Mouse (Mus musculus): Measurements from ENCODE around the gene C6. TPM values are rescaled to one million over a fixed set of nuclear protein-coding genes. Genes with fewer than 3 reads are reported as not detected.

Gene C6
- polyA plus RNA-seq (2011; ENCODE audit: insufficient read depth, insufficient read length, low replicate concordance, missing spikeins), result 3.1 and 3.6 TPM in 2 replicates

DNA sequence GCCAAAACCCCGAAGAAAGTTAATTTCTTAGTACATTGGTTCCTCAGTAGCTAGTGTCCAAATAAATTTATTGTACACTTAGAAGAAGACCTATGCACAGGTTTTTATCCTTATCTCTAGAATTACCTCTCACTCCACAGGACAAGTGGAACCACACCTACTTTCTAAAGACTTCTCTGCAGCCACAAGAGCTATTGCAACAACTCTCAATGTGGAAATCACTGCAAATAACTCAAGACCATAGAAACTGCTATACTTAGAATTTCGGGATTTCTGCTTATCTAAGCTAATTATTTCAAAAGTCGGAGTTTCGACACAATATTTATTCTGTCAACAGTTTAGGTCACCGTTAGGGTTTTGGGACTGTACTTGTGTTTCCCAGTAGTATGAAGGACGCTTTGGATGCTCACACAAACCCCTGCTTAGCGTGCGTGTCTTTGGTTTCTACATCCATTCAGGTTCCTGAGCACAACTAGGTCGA is at the start of gene C6:
Gene C6, plus strand, starts transcription at position 346 of the 481 bp plus-strand sequence.
- Histone ChIP-seq H3K4me3 (replicated peaks; ENCODE audit: control insufficient read depth, low read depth, low read length) (no peak within 1 kb of the TSS), H3K27ac (ENCODE audit: control insufficient read depth, insufficient read depth, low read depth, low read length, poor library complexity) (no peak within 1 kb of the TSS), H3K4me1 (ENCODE audit: control insufficient read depth, insufficient read depth, low read length) (no peaks in the 10 kb centered on the region)
- TF ChIP-seq POLR2A (IDR thresholded peaks at IDR 0.05; ENCODE audit: borderline replicate concordance, control insufficient read depth, low read depth, low read length), result no peak
- TF ChIP-seq CTCF (IDR thresholded peaks at IDR 0.05; ENCODE audit: control insufficient read depth, insufficient read depth, low read length), result no peak
- WGBS, result 80% methylated on average over 9 of the region's 9 CpGs

- 71% methylated on average over 4 of the region's 4 CpGs for WGBS
- H3K4me1 ChIP-seq (ENCODE audit: control insufficient read depth, insufficient read depth, low read length), result no peaks in the 10 kb centered on the region
- TF ChIP-seq CTCF (IDR thresholded peaks at IDR 0.05; ENCODE audit: control insufficient read depth, insufficient read depth, low read length), result no peak
- TF ChIP-seq POLR2A (IDR thresholded peaks at IDR 0.05; ENCODE audit: borderline replicate concordance, control insufficient read depth, low read depth, low read length), result no peak
- H3K27ac ChIP-seq (ENCODE audit: control insufficient read depth, insufficient read depth, low read depth, low read length, poor library complexity), result no peak overlapping the region
- no peak overlapping the region for H3K4me3 ChIP-seq (replicated peaks; ENCODE audit: control insufficient read depth, low read depth, low read length)
Observed at GRCm38 (mm10) chr15:4697604-4698003, 29.4 kb upstream of the C6 start.

DNA sequence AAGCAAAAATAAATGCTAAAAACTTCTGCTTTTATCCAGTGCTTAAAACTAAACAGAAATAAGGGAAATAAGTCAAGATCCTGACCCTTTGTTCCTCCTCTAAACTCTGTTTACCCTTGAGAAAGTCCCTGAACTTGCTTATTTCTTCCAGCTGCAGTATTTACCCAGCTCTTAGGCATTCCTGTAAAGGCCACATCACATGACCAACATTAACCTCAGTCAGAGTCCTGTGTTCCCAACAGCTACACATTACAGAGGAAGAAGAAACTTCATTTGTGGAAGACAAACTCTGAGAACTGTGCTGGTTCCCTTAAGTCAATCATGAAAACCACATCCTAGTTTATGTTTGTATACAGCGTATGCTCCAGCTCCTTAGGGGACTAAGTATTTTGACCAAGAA is 7.2 kb downstream of the C6 start:
- TF ChIP-seq POLR2A (IDR thresholded peaks at IDR 0.05; ENCODE audit: borderline replicate concordance, control insufficient read depth, low read depth, low read length) (no peak), CTCF (IDR thresholded peaks at IDR 0.05; ENCODE audit: control insufficient read depth, insufficient read depth, low read length) (no peak)
- Histone ChIP-seq H3K4me1 (ENCODE audit: control insufficient read depth, insufficient read depth, low read length) (no peaks in the 10 kb centered on the region), H3K27ac (ENCODE audit: control insufficient read depth, insufficient read depth, low read depth, low read length, poor library complexity) (no peak overlapping the region), H3K4me3 (replicated peaks; ENCODE audit: control insufficient read depth, low read depth, low read length) (no peak overlapping the region)
- 67% methylated on average over 1 of the region's 1 CpGs for WGBS

DNA sequence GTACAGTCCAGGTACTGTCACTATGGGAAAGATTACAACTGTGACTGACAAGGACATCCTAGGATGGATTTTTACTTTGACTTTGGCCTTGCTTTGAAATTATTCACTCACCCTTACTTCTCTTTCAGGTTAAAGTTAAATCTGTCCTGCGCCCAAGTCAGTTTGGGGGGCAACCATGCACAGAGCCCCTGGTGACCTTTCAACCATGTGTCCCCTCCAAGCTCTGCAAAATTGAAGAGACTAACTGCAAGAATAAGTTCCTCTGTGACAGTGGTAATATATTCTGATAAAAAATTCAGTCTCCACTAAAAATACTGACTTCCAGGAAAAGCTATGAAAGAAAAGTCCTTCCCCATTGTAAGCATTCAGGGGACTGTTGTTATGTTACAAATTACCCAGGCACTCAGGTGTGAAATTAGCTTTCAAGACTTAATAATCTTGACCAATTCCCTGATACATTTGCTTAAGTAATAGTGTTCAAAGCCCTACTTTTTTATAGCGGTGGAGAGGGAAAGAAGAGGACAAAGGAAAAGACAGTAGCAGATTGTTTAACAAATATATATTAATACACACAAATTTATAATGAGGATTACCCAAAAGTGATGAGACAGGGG is 8.1 kb downstream of the C6 start:
- no peaks in the 10 kb centered on the region for H3K4me1 ChIP-seq (ENCODE audit: control insufficient read depth, insufficient read depth, low read length)
- 79% methylated on average over 2 of the region's 2 CpGs for WGBS
- H3K4me3 ChIP-seq (replicated peaks; ENCODE audit: control insufficient read depth, low read depth, low read length), result no peak overlapping the region
- H3K27ac ChIP-seq (ENCODE audit: control insufficient read depth, insufficient read depth, low read depth, low read length, poor library complexity), result no peak overlapping the region
- TF ChIP-seq CTCF (IDR thresholded peaks at IDR 0.05; ENCODE audit: control insufficient read depth, insufficient read depth, low read length) (no peak), POLR2A (IDR thresholded peaks at IDR 0.05; ENCODE audit: borderline replicate concordance, control insufficient read depth, low read depth, low read length) (no peak)

DNA sequence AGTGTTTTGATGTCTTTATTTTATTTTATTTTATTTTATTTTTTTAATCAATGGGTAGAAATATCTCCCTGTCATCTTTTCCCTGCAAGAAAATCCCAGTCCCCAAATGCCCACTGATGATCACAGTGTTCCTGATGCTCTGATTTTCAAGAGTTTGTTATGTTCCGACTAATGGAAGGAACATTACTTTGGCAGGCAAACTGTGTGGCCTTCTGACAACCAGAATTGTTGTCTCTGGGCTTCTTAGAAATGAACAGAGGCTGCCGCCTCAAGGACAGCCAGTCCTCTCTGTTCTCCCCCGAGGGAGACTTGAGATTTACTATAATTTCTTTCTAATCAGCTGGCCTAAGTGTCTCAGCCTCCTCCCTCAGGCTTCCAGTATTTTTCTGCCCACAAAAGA is 20.7 kb downstream of the C6 start:
- TF ChIP-seq CTCF (IDR thresholded peaks at IDR 0.05; ENCODE audit: control insufficient read depth, insufficient read depth, low read length) (no peak), POLR2A (IDR thresholded peaks at IDR 0.05; ENCODE audit: borderline replicate concordance, control insufficient read depth, low read depth, low read length) (no peak)
- Histone ChIP-seq H3K27ac (ENCODE audit: control insufficient read depth, insufficient read depth, low read depth, low read length, poor library complexity) (no peak overlapping the region), H3K4me1 (ENCODE audit: control insufficient read depth, insufficient read depth, low read length) (no peaks in the 10 kb centered on the region), H3K4me3 (replicated peaks; ENCODE audit: control insufficient read depth, low read depth, low read length) (no peak overlapping the region)
- WGBS, result 78% methylated on average over 3 of the region's 3 CpGs

DNA sequence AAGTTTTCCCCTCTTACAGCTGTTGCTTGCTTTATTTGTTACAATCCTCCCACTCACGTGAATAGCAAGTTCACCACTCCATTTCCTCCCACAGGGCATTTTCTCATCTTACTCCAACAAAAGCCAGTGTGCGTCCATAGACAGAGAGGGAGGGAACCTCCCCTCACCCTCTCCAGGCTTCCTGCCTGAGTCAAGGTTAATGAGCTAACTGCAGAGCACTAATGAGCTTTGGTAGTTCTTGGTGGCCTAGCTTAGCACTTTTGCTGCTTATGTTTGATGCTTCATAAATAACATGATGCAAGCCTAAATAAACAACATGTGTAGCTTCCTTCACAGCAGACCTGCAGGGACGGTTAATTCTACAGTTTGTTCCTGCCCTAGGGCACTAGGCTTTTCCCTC is 63.4 kb downstream of the C6 start:
- TF ChIP-seq POLR2A (IDR thresholded peaks at IDR 0.05; ENCODE audit: borderline replicate concordance, control insufficient read depth, low read depth, low read length), result no peak
- no peak for TF ChIP-seq CTCF (IDR thresholded peaks at IDR 0.05; ENCODE audit: control insufficient read depth, insufficient read depth, low read length)
- WGBS, result 39% methylated on average over 3 of the region's 3 CpGs
- H3K4me3 ChIP-seq (replicated peaks; ENCODE audit: control insufficient read depth, low read depth, low read length), result no peak overlapping the region
- H3K4me1 ChIP-seq (ENCODE audit: control insufficient read depth, insufficient read depth, low read length), result no peaks in the 10 kb centered on the region
- H3K27ac ChIP-seq (ENCODE audit: control insufficient read depth, insufficient read depth, low read depth, low read length, poor library complexity), result no peak overlapping the region

DNA sequence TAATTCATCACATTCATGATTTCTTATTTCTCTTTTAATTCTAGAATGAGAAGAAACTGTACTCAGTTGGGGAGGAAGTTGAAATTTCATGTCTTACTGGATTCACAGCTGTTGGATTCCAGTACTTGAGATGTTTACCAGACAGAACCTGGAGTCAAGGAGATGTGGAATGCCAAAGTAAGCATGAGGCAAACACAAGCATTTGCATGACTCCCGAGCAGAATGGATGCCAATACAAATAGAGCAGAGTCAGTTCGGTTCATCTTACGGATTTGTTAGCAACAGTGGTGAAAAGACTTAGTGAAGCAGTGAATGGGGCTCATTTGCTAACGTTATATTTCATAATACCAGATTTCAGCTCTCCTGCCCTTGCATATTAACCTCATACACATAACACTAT is 69.9 kb downstream of the C6 start:
- WGBS, result 70% methylated on average over 4 of the region's 4 CpGs
- H3K4me1 ChIP-seq (ENCODE audit: control insufficient read depth, insufficient read depth, low read length), result no peaks in the 10 kb centered on the region
- TF ChIP-seq POLR2A (IDR thresholded peaks at IDR 0.05; ENCODE audit: borderline replicate concordance, control insufficient read depth, low read depth, low read length) (no peak), CTCF (IDR thresholded peaks at IDR 0.05; ENCODE audit: control insufficient read depth, insufficient read depth, low read length) (no peak)
- H3K4me3 ChIP-seq (replicated peaks; ENCODE audit: control insufficient read depth, low read depth, low read length), result no peak overlapping the region
- H3K27ac ChIP-seq (ENCODE audit: control insufficient read depth, insufficient read depth, low read depth, low read length, poor library complexity), result no peak overlapping the region

DNA sequence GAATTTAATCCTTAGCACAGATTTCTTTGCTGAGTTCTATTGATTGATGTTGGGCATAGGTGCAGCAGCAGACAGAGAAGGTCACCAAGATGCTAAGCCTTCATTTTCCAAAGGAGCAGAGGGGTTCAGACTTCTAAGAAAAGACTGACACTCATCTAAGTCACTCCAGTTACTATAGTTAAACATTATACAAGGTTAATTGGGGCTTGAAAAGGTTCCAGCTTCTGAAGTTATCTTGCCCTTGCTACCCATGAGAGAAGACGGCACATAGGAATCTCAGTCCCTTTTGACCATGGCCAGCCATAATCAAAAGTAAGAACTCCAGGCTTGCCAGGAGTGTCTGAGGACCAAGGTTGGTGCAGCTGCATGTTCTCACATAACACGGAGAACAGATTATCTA is 77.3 kb downstream of the C6 start:
- 88% methylated on average over 2 of the region's 2 CpGs for WGBS
- no peak overlapping the region for H3K27ac ChIP-seq (ENCODE audit: control insufficient read depth, insufficient read depth, low read depth, low read length, poor library complexity)
- no peak for TF ChIP-seq CTCF (IDR thresholded peaks at IDR 0.05; ENCODE audit: control insufficient read depth, insufficient read depth, low read length)
- TF ChIP-seq POLR2A (IDR thresholded peaks at IDR 0.05; ENCODE audit: borderline replicate concordance, control insufficient read depth, low read depth, low read length), result no peak
- H3K4me1 ChIP-seq (ENCODE audit: control insufficient read depth, insufficient read depth, low read length), result no peaks in the 10 kb centered on the region
- no peak overlapping the region for H3K4me3 ChIP-seq (replicated peaks; ENCODE audit: control insufficient read depth, low read depth, low read length)

DNA sequence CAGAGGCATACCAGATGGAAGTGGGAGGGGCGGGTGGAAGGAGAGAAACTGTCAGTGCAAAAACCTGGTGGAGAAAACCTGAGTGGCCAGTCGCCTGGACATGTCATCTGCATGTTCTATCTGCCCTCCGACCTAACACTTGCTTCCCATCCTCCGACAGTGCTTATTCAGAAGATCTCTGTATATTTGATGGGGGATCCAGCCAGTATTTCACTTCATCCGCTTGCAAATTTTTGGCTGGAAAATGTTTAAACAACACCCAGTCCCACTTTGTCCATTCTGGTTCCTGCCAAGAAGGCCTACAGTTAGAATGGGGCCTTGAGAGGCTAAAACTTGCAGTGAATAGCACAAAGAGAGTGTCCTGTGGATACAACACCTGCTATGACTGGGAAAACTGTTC is 81.2 kb downstream of the C6 start:
- 76% methylated on average over 5 of the region's 5 CpGs for WGBS
- no peaks in the 10 kb centered on the region for H3K4me1 ChIP-seq (ENCODE audit: control insufficient read depth, insufficient read depth, low read length)
- H3K4me3 ChIP-seq (replicated peaks; ENCODE audit: control insufficient read depth, low read depth, low read length), result no peak overlapping the region
- TF ChIP-seq POLR2A (IDR thresholded peaks at IDR 0.05; ENCODE audit: borderline replicate concordance, control insufficient read depth, low read depth, low read length) (no peak), CTCF (IDR thresholded peaks at IDR 0.05; ENCODE audit: control insufficient read depth, insufficient read depth, low read length) (no peak)
- no peak overlapping the region for H3K27ac ChIP-seq (ENCODE audit: control insufficient read depth, insufficient read depth, low read depth, low read length, poor library complexity)

All from bone marrow, adult 2 months (tissue).